Mouse (Mus musculus) E14TG2a.4 (cell line): ENCODE results near the gene Calcoco2.

Source experiments
- CTCF ChIP-seq: conservative IDR thresholded peaks from 2 replicates; pipeline ENCODE4 v1.5.1; 2014; ENCODE audit warnings: low read length
- NANOG ChIP-seq: IDR thresholded peaks from 2 replicates; pipeline ENCODE4 v1.6.1; 2014; ENCODE audit warnings: borderline replicate concordance, low read length, mixed read lengths

- TF ChIP-seq CTCF (no peak), NANOG (no peak)
Observed at GRCm38 (mm10) chr11:96124052-96124914, 12.5 kb upstream of the Calcoco2 start.
